Mouse (Mus musculus) forebrain, embryonic 14.5 days (tissue): ENCODE results near the gene Herc4. TPM values are rescaled to one million over a fixed set of nuclear protein-coding genes. Genes with fewer than 3 reads are reported as not detected.

ENCODE experiments used
- ATAC-seq: fragments of 200-750 bp; cut with Nextera tagmentation; 2 replicates; pipeline ENCODE4 v1.8.0; 2017; ENCODE audit warnings: mild to moderate bottlenecking, moderate library complexity
- DNase-seq: peaks from one replicate; pipeline ENCODE4 v3.0.0-alpha.2; 2015; ENCODE audit warnings: low spot score
- H3K27ac ChIP-seq: fragments of 300-500 bp; sonication (generic); 2 replicates; pipeline ENCODE4 v1.5.1; 2014; ENCODE audit warnings: low read depth, mild to moderate bottlenecking, control low read depth, low read length, moderate library complexity
- H3K27me3 ChIP-seq: fragments of 300-500 bp; sonication (generic); replicated peaks from 2 replicates; pipeline ENCODE4 v1.6.1; 2014; ENCODE audit warnings: low read length, control low read depth, mixed read lengths; ENCODE audit not compliant: control insufficient read depth, insufficient read depth
- H3K36me3 ChIP-seq: fragments of 300-500 bp; sonication (generic); 2 replicates; pipeline ENCODE4 v1.6.1; 2014; ENCODE audit warnings: low read length, control low read depth; ENCODE audit not compliant: control insufficient read depth, insufficient read depth
- H3K4me1 ChIP-seq: fragments of 300-500 bp; sonication (generic); 2 replicates; pipeline ENCODE4 v1.6.1; 2014; ENCODE audit warnings: antibody characterized with exemption, low read length, control low read depth; ENCODE audit not compliant: control insufficient read depth, insufficient read depth
- H3K4me2 ChIP-seq: fragments of 300-500 bp; sonication (generic); 2 replicates; pipeline ENCODE4 v1.6.1; 2014; ENCODE audit warnings: mild to moderate bottlenecking, control low read depth, low read length
- H3K4me3 ChIP-seq: fragments of 300-500 bp; sonication (generic); 2 replicates; pipeline ENCODE4 v1.5.1; 2014; ENCODE audit warnings: low read depth, low read length, control low read depth
- H3K9ac ChIP-seq: fragments of 300-500 bp; sonication (generic); 2 replicates; pipeline ENCODE4 v1.6.1; 2014; ENCODE audit warnings: mild to moderate bottlenecking, low read length, control low read depth, moderate library complexity
- H3K9me3 ChIP-seq: fragments of 300-500 bp; sonication (generic); replicated peaks from 2 replicates; pipeline ENCODE4 v1.6.1; 2016; ENCODE audit warnings: low read length, control low read depth, mixed read lengths; ENCODE audit not compliant: control insufficient read depth
- WGBS: fragments of 180-500 bp; shearing (Covaris S2); extraction: QIAGEN DNeasy Blood & Tissue Kit; methylation state at CpG from one replicate; pipeline ENCODE4 v1.1.7; 2014; 5-methylcytosine and 5-hydroxymethylcytosine counted together
- polyA plus RNA-seq: library from polyadenylated mRNA; unstranded; fragments of >200 nt; fragmentation: Nextera tagmentation; extraction: Ambion mirVana; gene quantifications from 2 replicates; pipeline ENCODE4 v1.2.1, GENCODE M21; 2014

The Herc4 gene
- polyA plus RNA-seq, 1 experiment from 2014 or later, result 36.6 TPM

DNA sequence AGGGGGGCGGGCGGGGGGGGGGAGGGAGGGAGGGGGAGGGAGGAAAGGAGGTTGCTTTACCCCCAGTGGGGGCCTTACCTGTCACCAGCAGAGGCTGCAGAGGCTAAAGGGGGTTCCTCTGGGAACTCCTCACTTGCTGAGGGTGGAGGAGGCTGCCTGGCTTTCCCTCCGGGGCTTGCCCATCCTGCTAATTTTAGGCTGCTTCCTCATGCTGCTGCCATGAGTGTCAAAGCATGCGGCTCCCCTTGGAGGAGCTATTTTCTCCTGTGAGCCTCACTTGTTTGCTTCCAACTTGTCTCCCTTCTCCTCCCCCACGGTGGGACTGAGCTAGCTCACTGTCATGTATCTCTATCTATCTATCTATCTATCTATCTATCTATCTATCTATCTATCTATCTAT is 12.8 kb upstream of the Herc4 start:
- H3K27ac ChIP-seq, result no peak overlapping the region
- no peaks in the 10 kb centered on the region for H3K9me3 ChIP-seq
- no peak for ATAC-seq
- H3K4me3 ChIP-seq, result no peak overlapping the region
- no peaks in the 10 kb centered on the region for H3K4me1 ChIP-seq
- WGBS, result 49% methylated on average over 5 of the region's 5 CpGs
- DNase-seq, result no peak
- H3K9ac ChIP-seq, result no peak overlapping the region
- H3K36me3 ChIP-seq, result no peaks in the 10 kb centered on the region
- H3K27me3 ChIP-seq, result no peaks in the 10 kb centered on the region
- H3K4me2 ChIP-seq, result no peak overlapping the region

- WGBS, result 88% methylated on average over 5 of the region's 5 CpGs
- DNase-seq, result no peak
- no peaks in the 10 kb centered on the region for H3K4me1 ChIP-seq
Measured at GRCm38 (mm10) chr10:63231630-63232029, 12.0 kb upstream of the Herc4 start.

DNA sequence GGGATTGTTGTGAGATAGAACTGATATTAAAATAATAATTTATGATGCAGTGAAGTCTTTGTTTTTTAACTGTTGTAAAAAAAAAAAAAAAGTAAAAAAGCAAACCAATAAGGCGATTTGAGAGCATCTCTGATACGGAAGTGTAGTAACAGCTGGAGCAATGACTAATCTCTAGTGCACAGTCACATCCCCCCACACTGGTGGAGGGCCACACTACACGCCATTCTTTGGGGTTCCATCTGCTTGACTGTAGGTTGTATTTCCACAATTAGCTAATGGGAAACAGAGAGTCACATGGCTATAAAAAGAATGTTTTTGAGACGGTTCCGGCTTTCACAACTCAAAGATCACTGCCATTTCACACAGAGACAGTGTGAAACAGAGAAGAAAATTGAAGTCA is 9.5 kb upstream of the Herc4 start:
- Histone ChIP-seq H3K27me3 (no peaks in the 10 kb centered on the region), H3K9ac (no peak overlapping the region), H3K4me3 (no peak overlapping the region), H3K9me3 (no peaks in the 10 kb centered on the region), H3K27ac (no peak overlapping the region), H3K36me3 (no peaks in the 10 kb centered on the region), H3K4me2 (no peak overlapping the region), H3K4me1 (no peaks in the 10 kb centered on the region)
- DNase-seq, result no peak
- 86% methylated on average over 5 of the region's 5 CpGs for WGBS
- no peak for ATAC-seq

More at GRCm38 (mm10) chr10:63231630-63232029, 12.0 kb upstream of the Herc4 start:
- H3K27ac ChIP-seq, result no peak overlapping the region
- no peaks in the 10 kb centered on the region for H3K36me3 ChIP-seq
- H3K9ac ChIP-seq, result no peak overlapping the region
- no peak overlapping the region for H3K4me2 ChIP-seq
- no peaks in the 10 kb centered on the region for H3K27me3 ChIP-seq
- H3K4me3 ChIP-seq, result no peak overlapping the region
- H3K9me3 ChIP-seq, result no peaks in the 10 kb centered on the region
- ATAC-seq, result no peak

- Histone ChIP-seq H3K9ac (no peak overlapping the region), H3K27ac (no peak overlapping the region), H3K9me3 (no peaks in the 10 kb centered on the region), H3K4me1 (no peaks in the 10 kb centered on the region), H3K4me3 (no peak overlapping the region), H3K4me2 (no peak overlapping the region), H3K36me3 (no peaks in the 10 kb centered on the region), H3K27me3 (no peaks in the 10 kb centered on the region)
- WGBS, result 85% methylated on average over 8 of the region's 8 CpGs
- DNase-seq, result no peak
- no peak for ATAC-seq
Measured at GRCm38 (mm10) chr10:63235889-63236288, 7.7 kb upstream of the Herc4 start.

- Histone ChIP-seq H3K4me1 (no peaks in the 10 kb centered on the region), H3K27ac (no peak overlapping the region), H3K4me3 (no peak overlapping the region), H3K9me3 (no peaks in the 10 kb centered on the region), H3K27me3 (no peaks in the 10 kb centered on the region), H3K36me3 (no peaks in the 10 kb centered on the region), H3K9ac (no peak overlapping the region), H3K4me2 (no peak overlapping the region)
- 87% methylated on average over 6 of the region's 6 CpGs for WGBS
- no peak for DNase-seq
- ATAC-seq, result no peak
Measured at GRCm38 (mm10) chr10:63236663-63237062, 6.9 kb upstream of the Herc4 start.

DNA sequence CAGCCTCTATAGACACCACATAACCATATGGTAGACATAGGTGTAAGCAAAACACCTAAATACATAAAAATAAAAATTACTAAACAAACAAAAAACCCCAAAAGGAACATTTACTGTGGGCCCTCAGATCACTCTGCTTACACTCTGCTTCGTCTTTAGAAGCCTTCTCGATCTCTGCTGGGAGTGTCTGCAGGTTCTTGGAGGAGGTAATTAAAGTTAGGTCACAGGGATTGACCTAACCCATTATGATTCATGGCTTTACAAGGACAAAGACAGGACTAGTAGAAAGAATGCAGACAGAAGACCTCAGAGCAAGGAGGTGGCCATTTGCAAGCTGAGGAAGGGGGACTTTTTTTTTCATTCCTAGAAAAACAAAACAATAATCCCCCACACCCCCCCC is 6.4 kb upstream of the Herc4 start:
- Histone ChIP-seq H3K4me3 (no peak overlapping the region), H3K9ac (no peak overlapping the region), H3K9me3 (no peaks in the 10 kb centered on the region), H3K36me3 (no peaks in the 10 kb centered on the region), H3K27ac (no peak overlapping the region), H3K27me3 (no peaks in the 10 kb centered on the region), H3K4me2 (no peak overlapping the region), H3K4me1 (no peaks in the 10 kb centered on the region)
- 51% methylated on average over 2 of the region's 2 CpGs for WGBS
- no peak for DNase-seq
- ATAC-seq, result no peak

- Histone ChIP-seq H3K4me2 (no peak overlapping the region), H3K4me1 (peaks cover 6% of the 10 kb centered on the region; the same call in 1 of the 2 replicates), H3K27me3 (no peaks in the 10 kb centered on the region), H3K9ac (no peak overlapping the region), H3K36me3 (no peaks in the 10 kb centered on the region), H3K9me3 (no peaks in the 10 kb centered on the region), H3K4me3 (no peak overlapping the region), H3K27ac (no peak overlapping the region)
- ATAC-seq (no peak), DNase-seq (no peak)
- WGBS, result 83% methylated on average over 4 of the region's 4 CpGs
Measured at GRCm38 (mm10) chr10:63238090-63238489, 5.5 kb upstream of the Herc4 start.

GRCm38 (mm10) chr10:63239848-63240247 is 3.8 kb upstream of the Herc4 start:
- H3K4me3 ChIP-seq, result no peak overlapping the region
- 79% methylated on average over 2 of the region's 2 CpGs for WGBS

GRCm38 (mm10) chr10:63240868-63241271 is 2.7 kb upstream of the Herc4 start:
- 77% methylated on average over 2 of the region's 2 CpGs for WGBS

More at GRCm38 (mm10) chr10:63239848-63240247, 3.8 kb upstream of the Herc4 start:
- Histone ChIP-seq H3K9me3 (no peaks in the 10 kb centered on the region), H3K36me3 (no peaks in the 10 kb centered on the region), H3K9ac (no peak overlapping the region), H3K4me1 (peaks cover 8% of the 10 kb centered on the region), H3K27me3 (no peaks in the 10 kb centered on the region), H3K4me2 (no peak overlapping the region), H3K27ac (no peak overlapping the region)
- no peak for DNase-seq
- no peak for ATAC-seq

More at GRCm38 (mm10) chr10:63240868-63241271, 2.7 kb upstream of the Herc4 start:
- Histone ChIP-seq H3K4me3 (no peak overlapping the region), H3K27me3 (no peaks in the 10 kb centered on the region), H3K27ac (no peak overlapping the region), H3K9me3 (no peaks in the 10 kb centered on the region), H3K36me3 (0 out of 2 replicates have a peak, but pooled peaks cover 3% of the 10 kb centered on the region), H3K4me1 (peaks cover 12% of the 10 kb centered on the region), H3K4me2 (no peak overlapping the region), H3K9ac (no peak overlapping the region)
- DNase-seq, result no peak
- ATAC-seq, result no peak
